Mouse (Mus musculus) stomach, postnatal 0 days (tissue): ENCODE data around the gene Plxnb2.

ENCODE experiments used
- CTCF ChIP-seq: IDR thresholded peaks from 2 replicates; pipeline ENCODE4 v1.5.1; 2016; ENCODE audit warnings: antibody characterized with exemption, low read depth, mild to moderate bottlenecking, moderate library complexity
- EP300 ChIP-seq: optimal IDR thresholded peaks from 2 replicates; pipeline ENCODE3; 2016; ENCODE audit warnings: antibody characterized with exemption

GRCm38 (mm10) chr15:89184141-89184936, 3.8 kb upstream of the Plxnb2 start:
- TF ChIP-seq CTCF (no peak), EP300 (no peak)
